Mouse (Mus musculus) liver, postnatal 0 days (tissue): ENCODE results near the gene Serpinc1.

ENCODE experiments used
- CTCF ChIP-seq: sonication (generic); IDR thresholded peaks from 2 replicates; pipeline ENCODE4 v1.5.1; 2016; ENCODE audit warnings: antibody characterized with exemption, low read depth
- EP300 ChIP-seq: IDR thresholded peaks from 2 replicates; pipeline ENCODE4 v1.6.1; 2016; ENCODE audit warnings: antibody characterized with exemption, low read depth, mild to moderate bottlenecking

GRCm38 (mm10) chr1:161038004-161038403 lies 59.6 kb downstream of the Serpinc1 start:
- TF ChIP-seq CTCF (no peak), EP300 (no peak)
